In genomic region chr5:118637931-118638330, GRCm38 (mm10) we compare ENCODE assay signal across 26 mouse cellular contexts.
DNase-seq lines count a peak whose midpoint lies in the region; ATAC-seq and TF ChIP-seq lines count a peak whose summit lies in the region.
"Had no signal": no experiment of that assay in that cellular context is flagged by ENCODE, and none has a peak within 500 bp of the region (broad histone marks: within the 10 kb centered on the region; RNA-seq: fewer than 3 reads in every experiment).

No protein-coding gene starts in this region.

- H3K9ac ChIP-seq in heart, embryonic 16.5 days (ENCODE audit: low read length): no peak overlapping the region
- H3K9ac ChIP-seq: hindbrain, embryonic 15.5 days; limb, embryonic 12.5 days; liver, embryonic 12.5 days; lung, embryonic 15.5 days; neural tube, embryonic 15.5 days had no signal

- no peak overlapping the region for H3K4me2 ChIP-seq in heart, embryonic 16.5 days (ENCODE audit: low read depth, low read length)
- H3K4me2 ChIP-seq: hindbrain, embryonic 15.5 days; limb, embryonic 12.5 days; liver, embryonic 12.5 days; lung, embryonic 15.5 days; neural tube, embryonic 15.5 days had no signal

- 58% methylated on average over 4 of the region's 4 CpGs for WGBS in heart, embryonic 16.5 days

- 0 out of 2 replicates have a peak, but pooled peaks have one; percentile 23 for ATAC-seq in heart, embryonic 16.5 days (replicated peaks; ENCODE audit: extremely low read depth, insufficient read depth, low FRiP score)
- 0 out of 2 replicates have a peak, but pooled peaks have one; percentile 4 for ATAC-seq in megakaryocyte progenitor cell, adult 5-6 weeks (replicated peaks; ENCODE audit: poor library complexity)
- ATAC-seq: forebrain, embryonic 16.5 days; liver, embryonic 12.5 days; midbrain, embryonic 16.5 days had no signal

- H3K27ac ChIP-seq in heart, embryonic 16.5 days (ENCODE audit: low read length): no peak overlapping the region
- no peak overlapping the region for H3K27ac ChIP-seq in layer of hippocampus, adult 2 months
- H3K27ac ChIP-seq: embryonic facial prominence, embryonic 10.5 days; forebrain, embryonic 10.5 days; hindbrain, embryonic 15.5 days; kidney, postnatal 0 days; limb, embryonic 12.5 days; liver, embryonic 12.5 days; lung, embryonic 15.5 days; neural tube, embryonic 15.5 days had no signal

- no peak for TF ChIP-seq CTCF in layer of hippocampus, adult 2 months (conservative IDR thresholded peaks at IDR 0.05)

- peaks cover 37% of the 10 kb centered on the region for H3K4me1 ChIP-seq in heart, embryonic 16.5 days (ENCODE audit: control insufficient read depth, insufficient read depth, low read length)

- no peaks in the 10 kb centered on the region for H3K36me3 ChIP-seq in heart, embryonic 16.5 days (ENCODE audit: control insufficient read depth, insufficient read depth)
- H3K36me3 ChIP-seq: embryonic facial prominence, embryonic 10.5 days; forebrain, embryonic 10.5 days; hindbrain, embryonic 15.5 days; limb, embryonic 12.5 days; lung, embryonic 15.5 days; neural tube, embryonic 15.5 days had no signal

- DNase-seq in heart, postnatal 10 days: no peak
- peak; percentile 63 for DNase-seq in 3T3-L1 (ENCODE audit: low read depth, low spot score)
- peak; percentile 46 for DNase-seq in Muller cell, postnatal 12 days (ENCODE audit: inconsistent ontology term)
- no peak for DNase-seq in layer of hippocampus, adult 2 months (ENCODE audit: low spot score in 2 of 2)
- DNase-seq in neural tube, embryonic 10.5 days (ENCODE audit: extremely low spot score, low spot score): no peak
- DNase-seq: adrenal gland, postnatal 25 days; B cell, adult 2 months; cerebellum, adult 9-11 months; gastrocnemius, postnatal 14 days; heart, adult 18-20 months; heart, postnatal 4 days; kidney, adult 2 months; thymus, adult 18-20 months; thymus, postnatal 4 days had no signal

- no peaks in the 10 kb centered on the region for H3K27me3 ChIP-seq in heart, embryonic 16.5 days (ENCODE audit: control insufficient read depth, insufficient read depth, low read length)
- H3K27me3 ChIP-seq: hindbrain, embryonic 15.5 days; limb, embryonic 12.5 days; liver, embryonic 12.5 days; lung, embryonic 15.5 days; neural tube, embryonic 15.5 days had no signal

- H3K4me3 ChIP-seq in heart, embryonic 16.5 days (ENCODE audit: low read length): no peak overlapping the region
- no peak overlapping the region for H3K4me3 ChIP-seq in layer of hippocampus, adult 2 months
- H3K4me3 ChIP-seq: embryonic facial prominence, embryonic 10.5 days; forebrain, embryonic 10.5 days; hindbrain, embryonic 15.5 days; limb, embryonic 12.5 days; liver, embryonic 12.5 days; lung, embryonic 15.5 days; neural tube, embryonic 15.5 days had no signal

- no peaks in the 10 kb centered on the region for H3K9me3 ChIP-seq in heart, embryonic 16.5 days (replicated peaks; ENCODE audit: control insufficient read depth, low read length)
- H3K9me3 ChIP-seq: embryonic facial prominence, embryonic 10.5 days; forebrain, embryonic 10.5 days; hindbrain, embryonic 15.5 days; limb, embryonic 12.5 days; liver, embryonic 12.5 days; lung, embryonic 15.5 days; neural tube, embryonic 15.5 days had no signal

- intact Hi-C loops in heart, postnatal 10 days (cut with DNase I): no loop called here

Comparison
In these comparisons a context has a peak if more than half of its experiments do, and no peak if none do; other contexts are left out.
1. DNase-seq: peak in 3T3-L1 (single experiment) and Muller cell, postnatal 12 days (single experiment); none in heart, postnatal 10 days (0 of 2), layer of hippocampus, adult 2 months (0 of 2) and neural tube, embryonic 10.5 days (single experiment).